Mouse (Mus musculus) lung, postnatal 25 days (tissue): ENCODE data around the gene Ticam1.
A peak's percentile ranks its signal among the peaks of the same experiment; 100 is the strongest.

ENCODE experiments used
- DNase-seq: peaks from one replicate; pipeline ENCODE4 v3.0.0; 2022; ENCODE audit warnings: low spot score

Ticam1 gene

GRCm38 (mm10) chr17:56276643-56277566 is at the start of gene Ticam1:
Ticam1 (minus strand) TSS chr17:56276786.
- DNase-seq = peak; percentile 95

- peak; percentile 99 for DNase-seq
Observed at GRCm38 (mm10) chr17:56325450-56326152, 49.0 kb upstream of the Ticam1 start, which contains the start of gene Kdm4b. Kdm4b (plus strand) TSS chr17:56326062.

GRCm38 (mm10) chr17:56324419-56324818 is 47.8 kb upstream of the Ticam1 start:
- DNase-seq = no peak

- no peak for DNase-seq
Observed at GRCm38 (mm10) chr17:56309191-56309945, 32.8 kb upstream of the Ticam1 start.

GRCm38 (mm10) chr17:56308088-56308487 is 31.5 kb upstream of the Ticam1 start:
- no peak for DNase-seq

GRCm38 (mm10) chr17:56305826-56306225 is 29.2 kb upstream of the Ticam1 start:
- DNase-seq = no peak

GRCm38 (mm10) chr17:56305156-56305555 is 28.6 kb upstream of the Ticam1 start:
- no peak for DNase-seq

- DNase-seq = no peak
Observed at GRCm38 (mm10) chr17:56304718-56305117, 28.1 kb upstream of the Ticam1 start.

GRCm38 (mm10) chr17:56303847-56304586 is 27.4 kb upstream of the Ticam1 start:
- DNase-seq = peak; percentile 96

GRCm38 (mm10) chr17:56303160-56303846 is 26.7 kb upstream of the Ticam1 start, which contains the start of gene Uhrf1:
Uhrf1 (plus strand) TSS chr17:56303321.
- DNase-seq = peak; percentile 67

- no peak for DNase-seq
Observed at GRCm38 (mm10) chr17:56302363-56302996, 25.9 kb upstream of the Ticam1 start.

- DNase-seq = no peak
Observed at GRCm38 (mm10) chr17:56300186-56300585, 23.6 kb upstream of the Ticam1 start, which contains the start of gene Arrdc5. Arrdc5 (minus strand) TSS chr17:56300286.

GRCm38 (mm10) chr17:56298238-56298637 is 21.7 kb upstream of the Ticam1 start:
- DNase-seq = no peak

GRCm38 (mm10) chr17:56296201-56296600 is 19.6 kb upstream of the Ticam1 start:
- DNase-seq = no peak

GRCm38 (mm10) chr17:56294241-56294640 is 17.7 kb upstream of the Ticam1 start:
- DNase-seq = no peak

- no peak for DNase-seq
Observed at GRCm38 (mm10) chr17:56293291-56293690, 16.7 kb upstream of the Ticam1 start.

- DNase-seq = no peak
Observed at GRCm38 (mm10) chr17:56292531-56293222, 16.1 kb upstream of the Ticam1 start, which contains the start of gene Plin3. Plin3 (minus strand) TSS chr17:56292873.

GRCm38 (mm10) chr17:56291826-56292475 is 15.4 kb upstream of the Ticam1 start:
- no peak for DNase-seq

- peak; percentile 96 for DNase-seq
Observed at GRCm38 (mm10) chr17:56291171-56291511, 14.6 kb upstream of the Ticam1 start.
